Mouse (Mus musculus): ENCODE measurements at regions not wholly inside any gene's neighbourhood (a gene's known extent, or its start where the extent isn't known, plus 50 kb on each side); places are given as distances from the start of the nearest gene placed in this dataset.
"Not testable (repeated sequence)": the region's sequence is repeated elsewhere in the genome, so short reads cannot be mapped to it uniquely, and the experiment has no call there.

DNA sequence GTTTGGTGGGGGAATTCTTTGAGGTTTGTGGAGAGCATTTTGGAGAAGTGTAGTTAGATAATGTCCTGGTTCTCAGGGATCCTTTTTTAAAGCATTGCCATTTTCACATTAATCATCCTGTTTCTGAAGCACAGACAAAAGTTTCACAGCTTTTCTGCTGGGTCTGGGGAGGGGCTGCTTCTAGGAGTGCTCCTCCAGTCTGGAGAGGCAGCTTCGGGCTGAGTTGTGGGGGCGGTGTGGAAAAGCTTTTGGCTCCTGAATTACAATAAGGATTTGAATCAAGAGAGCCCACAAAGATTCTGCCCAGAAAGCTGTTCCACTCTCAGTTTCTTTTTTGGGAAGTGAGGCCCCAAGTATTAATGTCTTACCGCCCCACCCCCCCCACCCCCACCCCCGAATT, 89.2 kb upstream of the Akt3 start:
- Histone ChIP-seq H3K36me3 (no peaks in the 10 kb centered on the region), H3K27me3 (replicated peaks) (no peaks in the 10 kb centered on the region), H3K4me1 (replicated peaks) (peaks cover 15% of the 10 kb centered on the region), H3K4me2 (no peak overlapping the region), H3K4me3 (no peak overlapping the region), H3K9ac (no peak overlapping the region), H3K27ac (ENCODE audit: poor library complexity, severe bottlenecking) (0 out of 2 replicates have a peak overlapping the region, but pooled peaks have one; percentile 8), H3K9me3 (replicated peaks) (no peaks in the 10 kb centered on the region)
- 47% methylated on average over 4 of the region's 4 CpGs for WGBS
- ATAC-seq (ENCODE audit: insufficient number of reproducible peaks, low FRiP score): no peak

DNA sequence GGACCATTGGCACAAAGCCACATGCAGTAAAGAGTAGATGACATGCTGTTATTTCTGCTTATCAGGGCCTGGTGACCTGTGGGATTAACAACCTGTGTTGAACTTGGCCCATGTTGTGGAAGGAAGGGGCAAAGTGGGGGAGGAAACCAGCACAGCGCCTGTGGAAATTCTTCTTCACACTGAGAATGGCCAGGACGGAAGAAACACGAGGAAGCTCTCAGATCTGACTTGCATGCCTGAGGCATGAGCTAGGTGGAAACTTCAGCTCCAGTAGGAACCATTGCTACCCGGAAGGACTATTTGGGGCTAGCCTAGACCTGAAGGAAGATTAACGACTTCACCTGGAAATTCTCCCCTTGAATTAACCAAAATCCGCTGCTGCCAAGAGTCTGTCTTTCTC, 88.5 kb upstream of the Akt3 start:
- Histone ChIP-seq H3K27me3 (replicated peaks) (no peaks in the 10 kb centered on the region), H3K4me1 (replicated peaks) (peaks cover 15% of the 10 kb centered on the region), H3K27ac (ENCODE audit: poor library complexity, severe bottlenecking) (peak overlapping the region; percentile 8; the same call in 1 of the 2 replicates), H3K36me3 (no peaks in the 10 kb centered on the region), H3K4me2 (no peak overlapping the region), H3K9ac (no peak overlapping the region), H3K9me3 (replicated peaks) (no peaks in the 10 kb centered on the region), H3K4me3 (no peak overlapping the region)
- 43% methylated on average over 6 of the region's 6 CpGs for WGBS
- peak; percentile 76 for ATAC-seq (ENCODE audit: insufficient number of reproducible peaks, low FRiP score)

GRCm38 (mm10) chr1:177345540-177345939, 87.5 kb upstream of the Akt3 start:
- ATAC-seq (ENCODE audit: insufficient number of reproducible peaks, low FRiP score): no peak
- Histone ChIP-seq H3K4me2 (no peak overlapping the region), H3K27me3 (replicated peaks) (no peaks in the 10 kb centered on the region), H3K4me3 (no peak overlapping the region), H3K4me1 (replicated peaks) (peaks cover 15% of the 10 kb centered on the region), H3K27ac (ENCODE audit: poor library complexity, severe bottlenecking) (no peak overlapping the region), H3K9me3 (replicated peaks) (no peaks in the 10 kb centered on the region), H3K9ac (no peak overlapping the region), H3K36me3 (no peaks in the 10 kb centered on the region)
- WGBS: 71% methylated on average over 6 of the region's 6 CpGs

- ATAC-seq (ENCODE audit: insufficient number of reproducible peaks, low FRiP score): no peak
- H3K27me3 ChIP-seq (replicated peaks): no peaks in the 10 kb centered on the region
- 77% methylated on average over 4 of the region's 4 CpGs for WGBS
Measured at GRCm38 (mm10) chr1:177343949-177344348, 85.9 kb upstream of the Akt3 start.

DNA sequence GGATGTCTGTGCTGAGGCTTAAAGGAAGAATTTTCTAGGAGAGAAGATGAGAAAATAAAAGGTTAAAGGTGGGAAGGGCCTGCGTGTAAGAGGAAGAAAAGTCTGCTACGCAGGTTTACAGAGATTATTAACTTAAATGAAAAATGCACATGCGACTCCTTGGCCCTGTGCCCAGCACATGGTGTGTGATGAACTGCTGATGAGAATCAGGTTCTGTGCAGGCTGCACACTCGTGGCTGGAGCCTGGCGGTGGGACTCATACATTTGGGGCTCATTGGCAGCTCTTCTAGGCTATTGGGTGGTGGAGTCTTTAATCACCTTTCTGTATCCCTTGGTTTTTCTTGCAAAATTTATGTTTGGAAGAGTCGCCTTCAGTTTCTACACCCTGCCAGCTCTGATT, 85.1 kb upstream of the Akt3 start:
- no peak overlapping the region for H3K4me2 ChIP-seq
- no peaks in the 10 kb centered on the region for H3K36me3 ChIP-seq
- H3K27me3 ChIP-seq (replicated peaks): no peaks in the 10 kb centered on the region
- peaks cover 18% of the 10 kb centered on the region for H3K4me1 ChIP-seq (replicated peaks)
- 0 out of 2 replicates have a peak overlapping the region, but pooled peaks have one; percentile 35 for H3K27ac ChIP-seq (ENCODE audit: poor library complexity, severe bottlenecking)
- no peak overlapping the region for H3K9ac ChIP-seq
- no peak for ATAC-seq (ENCODE audit: insufficient number of reproducible peaks, low FRiP score)
- WGBS: 41% methylated on average over 6 of the region's 6 CpGs
- no peak overlapping the region for H3K4me3 ChIP-seq
- H3K9me3 ChIP-seq (replicated peaks): no peaks in the 10 kb centered on the region

More at GRCm38 (mm10) chr1:177343949-177344348, 85.9 kb upstream of the Akt3 start:
- H3K4me3 ChIP-seq: no peak overlapping the region
- H3K4me2 ChIP-seq: no peak overlapping the region
- no peaks in the 10 kb centered on the region for H3K9me3 ChIP-seq (replicated peaks)
- H3K36me3 ChIP-seq: no peaks in the 10 kb centered on the region
- no peak overlapping the region for H3K27ac ChIP-seq (ENCODE audit: poor library complexity, severe bottlenecking)
- H3K4me1 ChIP-seq (replicated peaks): peaks cover 15% of the 10 kb centered on the region
- no peak overlapping the region for H3K9ac ChIP-seq

DNA sequence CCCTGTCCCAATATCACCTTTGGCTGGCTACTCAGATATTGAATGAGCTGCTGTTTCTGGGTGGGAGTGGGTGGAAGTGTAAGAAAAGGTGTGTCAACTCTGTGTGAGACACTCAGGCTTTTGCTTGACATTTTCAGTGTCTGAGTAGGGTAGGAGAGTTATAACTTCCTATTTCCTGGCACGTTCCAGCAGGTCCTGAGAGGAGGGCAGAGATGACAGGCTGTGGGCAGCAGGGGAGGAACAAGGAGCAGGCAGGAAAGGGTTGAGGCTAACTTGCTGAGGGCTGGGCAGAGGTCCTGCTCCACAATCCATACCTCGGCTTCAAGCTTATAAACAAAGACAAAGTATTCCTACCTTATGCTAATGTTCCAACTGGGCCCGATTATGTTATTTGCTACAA, 82.2 kb upstream of the Akt3 start:
- Histone ChIP-seq H3K27me3 (replicated peaks) (no peaks in the 10 kb centered on the region), H3K9me3 (replicated peaks) (no peaks in the 10 kb centered on the region), H3K36me3 (no peaks in the 10 kb centered on the region), H3K4me2 (no peak overlapping the region), H3K9ac (no peak overlapping the region), H3K4me3 (no peak overlapping the region), H3K4me1 (replicated peaks) (peaks cover 13% of the 10 kb centered on the region), H3K27ac (ENCODE audit: poor library complexity, severe bottlenecking) (no peak overlapping the region)
- no peak for ATAC-seq (ENCODE audit: insufficient number of reproducible peaks, low FRiP score)
- WGBS: 59% methylated on average over 3 of the region's 3 CpGs

- not testable (repeated sequence) for H3K36me3 ChIP-seq; H3K9me3 ChIP-seq (replicated peaks); H3K27me3 ChIP-seq (replicated peaks); ATAC-seq (ENCODE audit: insufficient number of reproducible peaks, low FRiP score)
- peak overlapping the region; percentile 45 for H3K4me3 ChIP-seq
- peak overlapping the region; percentile 5; the same call in 1 of the 2 replicates for H3K27ac ChIP-seq (ENCODE audit: poor library complexity, severe bottlenecking)
- H3K4me2 ChIP-seq: peak overlapping the region; percentile 73
- H3K4me1 ChIP-seq (replicated peaks): peaks cover 13% of the 10 kb centered on the region
- peak overlapping the region; percentile 42 for H3K9ac ChIP-seq
- WGBS: 58% methylated on average over 12 of the region's 13 CpGs
Measured at GRCm38 (mm10) chr1:177339207-177339787, 81.3 kb upstream of the Akt3 start.

DNA sequence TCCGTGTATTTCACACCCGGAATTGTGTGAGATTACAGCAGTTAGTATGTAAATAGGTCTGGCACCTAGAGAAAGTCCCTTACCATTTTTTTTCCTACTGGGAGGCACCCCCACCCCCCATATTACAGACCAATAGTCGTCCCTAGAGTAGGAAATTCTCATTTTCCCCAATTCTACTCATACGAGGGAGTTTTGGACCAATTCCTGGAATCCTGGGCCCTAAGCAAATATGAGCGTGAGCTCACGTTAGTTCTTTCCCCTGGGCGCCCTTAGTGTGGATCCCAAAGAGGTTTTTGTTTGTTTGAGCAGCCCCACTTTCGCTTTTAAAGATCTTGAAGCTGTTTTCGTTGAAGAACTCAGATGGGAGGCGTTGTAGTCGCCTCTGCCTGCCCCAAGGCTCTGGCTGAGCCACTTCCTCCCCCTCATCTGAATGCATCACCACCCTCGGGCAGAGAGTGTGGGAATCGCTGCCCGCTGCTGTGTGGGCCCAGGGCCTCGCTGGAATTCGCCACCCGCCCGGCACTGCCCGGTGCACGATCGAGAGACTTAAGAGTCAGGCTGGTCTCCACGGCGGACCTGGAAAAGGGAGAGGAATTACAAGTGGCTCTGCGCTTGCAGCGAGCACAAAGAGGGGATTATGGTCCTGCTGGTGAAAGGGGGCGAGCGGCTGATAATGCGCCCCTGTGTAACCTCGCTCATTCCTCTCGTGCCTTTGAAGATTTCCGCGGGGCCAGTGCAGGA, 80.6 kb upstream of the Akt3 start:
- Histone ChIP-seq H3K9ac (peak overlapping the region; percentile 42), H3K4me1 (replicated peaks) (peaks cover 13% of the 10 kb centered on the region), H3K27me3 (replicated peaks) (no peaks in the 10 kb centered on the region), H3K4me3 (peak overlapping the region; percentile 45), H3K9me3 (replicated peaks) (no peaks in the 10 kb centered on the region), H3K36me3 (no peaks in the 10 kb centered on the region), H3K4me2 (peak overlapping the region; percentile 73), H3K27ac (ENCODE audit: poor library complexity, severe bottlenecking) (peak overlapping the region; percentile 5; the same call in 1 of the 2 replicates)
- peak; percentile 67 for ATAC-seq (ENCODE audit: insufficient number of reproducible peaks, low FRiP score)
- WGBS: 5% methylated on average over 32 of the region's 32 CpGs

- no peak overlapping the region for H3K9ac ChIP-seq
- H3K9me3 ChIP-seq (replicated peaks): no peaks in the 10 kb centered on the region
- no peak overlapping the region for H3K27ac ChIP-seq (ENCODE audit: poor library complexity, severe bottlenecking)
- H3K4me3 ChIP-seq: no peak overlapping the region
- no peaks in the 10 kb centered on the region for H3K27me3 ChIP-seq (replicated peaks)
- H3K36me3 ChIP-seq: no peaks in the 10 kb centered on the region
- no peak for ATAC-seq (ENCODE audit: insufficient number of reproducible peaks, low FRiP score)
- peaks cover 9% of the 10 kb centered on the region for H3K4me1 ChIP-seq (replicated peaks)
- no peak overlapping the region for H3K4me2 ChIP-seq
Measured at GRCm38 (mm10) chr1:177337756-177338155, 79.8 kb upstream of the Akt3 start.

DNA sequence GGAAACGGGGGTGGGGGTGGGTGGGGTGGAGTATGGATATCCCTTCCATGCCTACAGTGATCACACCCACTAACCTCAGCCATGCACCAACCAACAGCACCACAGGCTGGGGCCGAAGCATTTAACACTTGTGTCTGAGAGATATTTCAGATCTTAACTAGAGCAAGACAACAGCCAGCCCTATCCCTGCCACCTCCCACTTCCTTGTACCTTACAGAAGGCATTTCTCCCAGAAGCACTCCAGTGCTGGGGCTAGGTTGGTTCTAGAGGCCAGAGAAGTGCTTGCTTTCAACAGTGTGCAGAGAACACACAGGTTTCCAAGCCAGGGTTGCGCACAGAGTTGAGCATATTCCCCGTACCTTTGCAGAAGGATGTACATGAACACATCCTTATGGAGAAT, 79.1 kb upstream of the Akt3 start:
- Histone ChIP-seq H3K4me1 (replicated peaks) (peaks cover 9% of the 10 kb centered on the region), H3K4me2 (no peak overlapping the region), H3K27ac (ENCODE audit: poor library complexity, severe bottlenecking) (no peak overlapping the region), H3K9ac (no peak overlapping the region), H3K36me3 (no peaks in the 10 kb centered on the region), H3K27me3 (replicated peaks) (no peaks in the 10 kb centered on the region), H3K9me3 (replicated peaks) (no peaks in the 10 kb centered on the region), H3K4me3 (no peak overlapping the region)
- no peak for ATAC-seq (ENCODE audit: insufficient number of reproducible peaks, low FRiP score)
- WGBS: 70% methylated on average over 4 of the region's 4 CpGs

GRCm38 (mm10) chr1:177336436-177336835, 78.4 kb upstream of the Akt3 start:
- Histone ChIP-seq H3K27ac (ENCODE audit: poor library complexity, severe bottlenecking) (no peak overlapping the region), H3K9me3 (replicated peaks) (no peaks in the 10 kb centered on the region), H3K36me3 (no peaks in the 10 kb centered on the region), H3K4me1 (replicated peaks) (peaks cover 9% of the 10 kb centered on the region), H3K27me3 (replicated peaks) (no peaks in the 10 kb centered on the region), H3K4me2 (no peak overlapping the region), H3K9ac (no peak overlapping the region), H3K4me3 (no peak overlapping the region)
- ATAC-seq (ENCODE audit: insufficient number of reproducible peaks, low FRiP score): no peak
- 81% methylated on average over 2 of the region's 2 CpGs for WGBS

All from heart, embryonic 12.5 days (tissue).